Mouse (Mus musculus): ENCODE data around the gene Gm3667.
"Not testable (repeated sequence)": the region's sequence is repeated elsewhere in the genome, so short reads cannot be mapped to it uniquely, and the experiment has no call there.

Gene Gm3667

DNA sequence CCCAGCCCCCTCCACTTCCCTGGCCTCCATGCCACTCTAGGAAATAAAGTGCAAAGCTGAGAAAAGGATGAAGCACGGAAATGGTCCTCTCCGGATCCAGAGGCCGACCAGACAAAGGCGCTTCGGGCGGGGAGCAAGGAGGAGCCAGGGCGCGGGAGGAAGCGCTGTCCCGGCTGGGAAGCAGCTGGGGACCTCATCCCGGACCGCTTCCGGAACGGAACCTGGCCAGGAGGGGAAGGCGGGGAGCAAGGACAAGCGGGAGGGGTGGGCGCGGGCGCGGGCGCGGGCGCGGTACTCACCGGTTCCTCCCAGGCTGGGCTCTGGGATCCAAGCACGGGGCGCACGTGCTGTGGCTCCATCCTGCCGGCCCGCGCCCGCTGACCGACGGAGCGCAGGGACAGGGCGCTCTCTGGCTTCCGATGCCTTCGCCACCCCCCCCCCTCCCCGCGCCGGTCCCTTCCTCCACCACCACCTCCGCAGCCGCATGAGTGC, at the start of gene Gm3667:
TSS of gene Gm3667 (minus strand) at position 442 of the 492 bp plus-strand sequence.
- DNase-seq (ENCODE audit: low spot score in 2 of 2) = peak in 1 of 2 experiments; percentile 5

- not testable (repeated sequence) for DNase-seq (ENCODE audit: low spot score in 2 of 2)
Measured at GRCm38 (mm10) chr14:6899881-6900280, 10.1 kb upstream of the Gm3667 start.

- DNase-seq (ENCODE audit: low spot score in 2 of 2) = peak in 1 of 2 experiments; percentile 6
Measured at GRCm38 (mm10) chr14:6888811-6889210, 951 bp downstream of the Gm3667 start.

DNA sequence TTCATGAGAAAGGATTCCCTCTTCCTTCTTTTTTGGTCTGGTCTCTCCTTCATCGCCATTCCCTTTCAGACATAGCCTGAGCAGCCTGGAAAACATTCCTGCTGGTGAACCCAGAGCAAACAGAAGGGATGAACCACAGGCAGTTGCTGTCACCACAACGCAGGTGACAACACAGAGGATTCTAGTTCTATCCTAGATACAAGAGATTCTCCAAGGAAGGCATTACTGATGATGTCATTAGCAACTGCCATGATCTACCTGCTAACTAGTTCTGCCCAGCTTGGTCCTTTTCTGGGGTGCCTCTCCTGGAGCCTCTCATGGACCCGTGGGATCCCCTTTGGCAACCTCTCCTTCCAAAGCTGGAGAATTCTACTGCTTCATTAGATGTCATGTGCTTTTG, 49.6 kb downstream of the Gm3667 start, which contains the start of gene Gm3642:
TSS of gene Gm3642 (minus strand) at position 101 of the 400 bp plus-strand sequence.
- DNase-seq (ENCODE audit: low spot score in 2 of 2) = not testable (repeated sequence)

GRCm38 (mm10) chr14:6823297-6823696, 66.5 kb downstream of the Gm3667 start:
- DNase-seq (ENCODE audit: low spot score in 2 of 2) = not testable (repeated sequence)

Data from urinary bladder, postnatal 36 days (tissue).